Mouse (Mus musculus) ZHBTc4 (cell line): ENCODE data around the gene Cdc25b.

Experiments used
- DNase-seq: peaks from one replicate; pipeline ENCODE4 v3.0.0-alpha.2; 2011; ENCODE audit warnings: low read depth, low spot score

The Cdc25b gene

GRCm38 (mm10) chr2:131186771-131187601 is at the start of gene Cdc25b, which contains the start of gene Spef1:
Gene Cdc25b (plus strand): TSS chr2:131186949.
Gene Spef1 (minus strand): TSS chr2:131187282.
- DNase-seq = peak; percentile 86

DNA sequence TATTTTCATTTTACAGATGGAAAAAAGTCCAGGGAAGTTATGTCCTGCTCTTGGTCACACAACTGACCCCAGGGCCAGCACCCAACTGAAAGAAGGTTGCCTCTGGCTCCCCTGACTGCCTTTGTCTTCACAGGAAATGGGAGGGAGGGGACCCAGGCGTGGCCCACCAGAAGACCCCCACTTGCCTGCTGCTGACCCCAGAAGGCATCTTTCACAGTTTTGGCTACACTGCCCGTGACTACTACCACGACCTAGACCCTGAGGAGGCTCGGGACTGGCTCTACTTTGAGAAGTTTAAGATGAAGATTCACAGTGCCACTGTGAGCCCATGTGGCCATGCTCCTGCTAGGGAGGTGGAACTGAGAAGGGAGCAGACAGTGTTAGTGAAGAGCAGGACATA is 48.5 kb upstream of the Cdc25b start:
- DNase-seq = no peak

DNA sequence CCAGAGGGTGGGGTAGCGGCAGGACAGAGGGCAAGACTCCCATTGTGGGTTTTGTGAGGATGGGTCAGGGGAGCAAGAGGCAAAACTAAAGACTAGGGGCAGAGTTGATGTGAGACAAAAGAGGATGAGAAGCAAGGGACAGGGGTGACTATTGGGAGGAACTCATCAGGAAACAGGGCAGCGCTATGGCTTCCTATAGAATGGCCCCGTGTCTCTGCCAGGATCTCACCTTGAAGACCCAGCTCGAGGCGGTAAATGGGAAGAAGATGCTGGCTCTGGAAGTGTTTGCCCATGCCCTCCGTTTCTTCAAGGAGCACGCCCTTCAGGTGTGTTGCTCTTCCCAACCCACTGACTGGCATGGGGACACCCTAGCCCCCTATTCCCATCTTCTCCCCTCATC is 48.0 kb upstream of the Cdc25b start:
- no peak for DNase-seq

GRCm38 (mm10) chr2:131139287-131139686 is 47.5 kb upstream of the Cdc25b start:
- DNase-seq = no peak

- peak; percentile 39 for DNase-seq
Measured at GRCm38 (mm10) chr2:131139886-131140532, 46.7 kb upstream of the Cdc25b start.

- DNase-seq = no peak
Measured at GRCm38 (mm10) chr2:131140533-131140905, 46.2 kb upstream of the Cdc25b start.

DNA sequence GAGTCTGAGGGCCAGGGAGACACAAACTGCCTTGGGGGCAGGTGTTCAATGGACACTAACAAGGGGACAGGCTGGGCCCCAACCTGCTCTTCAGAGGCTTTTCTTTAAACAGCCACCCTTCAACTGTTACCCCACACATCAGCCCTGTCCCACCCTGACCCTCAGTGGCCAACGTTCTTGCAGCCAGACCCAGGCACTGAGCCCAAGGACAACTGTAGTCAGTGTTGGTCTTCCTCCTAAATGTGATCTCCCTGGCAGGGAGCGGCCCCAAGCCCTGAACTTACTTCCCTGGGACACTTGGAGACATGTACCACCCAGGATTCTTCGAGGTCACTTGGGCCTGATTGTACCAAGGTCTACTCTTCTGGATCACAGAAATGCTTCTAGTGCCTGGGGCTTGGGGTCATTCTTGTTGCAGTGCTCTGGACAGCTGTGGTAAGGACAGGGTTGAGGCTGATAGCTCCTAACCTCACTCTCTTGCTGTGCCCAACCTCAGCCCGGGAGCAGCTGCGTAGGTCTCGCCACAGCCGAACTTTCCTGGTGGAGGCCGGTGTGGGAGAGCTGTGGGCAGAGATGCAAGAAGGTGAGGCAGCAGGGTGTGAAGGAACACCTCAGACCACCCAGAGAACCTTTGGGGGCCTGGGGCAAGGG is 45.3 kb upstream of the Cdc25b start:
- no peak for DNase-seq

DNA sequence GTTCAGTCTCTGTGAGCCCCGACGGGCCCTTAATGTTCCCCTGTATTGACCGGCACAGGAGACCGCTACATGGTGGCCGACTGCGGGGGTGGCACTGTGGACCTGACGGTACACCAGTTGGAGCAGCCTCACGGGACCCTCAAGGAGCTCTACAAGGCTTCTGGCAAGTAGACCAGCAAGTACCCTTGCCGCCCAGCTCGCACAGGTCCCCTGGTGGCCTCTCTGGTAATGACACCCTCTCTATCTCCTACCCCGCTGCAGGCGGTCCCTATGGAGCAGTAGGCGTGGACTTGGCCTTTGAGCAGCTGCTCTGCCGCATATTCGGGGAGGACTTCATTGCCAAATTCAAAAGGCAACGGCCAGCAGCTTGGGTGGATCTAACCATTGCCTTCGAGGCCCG is 44.2 kb upstream of the Cdc25b start:
- DNase-seq = peak; percentile 95

DNA sequence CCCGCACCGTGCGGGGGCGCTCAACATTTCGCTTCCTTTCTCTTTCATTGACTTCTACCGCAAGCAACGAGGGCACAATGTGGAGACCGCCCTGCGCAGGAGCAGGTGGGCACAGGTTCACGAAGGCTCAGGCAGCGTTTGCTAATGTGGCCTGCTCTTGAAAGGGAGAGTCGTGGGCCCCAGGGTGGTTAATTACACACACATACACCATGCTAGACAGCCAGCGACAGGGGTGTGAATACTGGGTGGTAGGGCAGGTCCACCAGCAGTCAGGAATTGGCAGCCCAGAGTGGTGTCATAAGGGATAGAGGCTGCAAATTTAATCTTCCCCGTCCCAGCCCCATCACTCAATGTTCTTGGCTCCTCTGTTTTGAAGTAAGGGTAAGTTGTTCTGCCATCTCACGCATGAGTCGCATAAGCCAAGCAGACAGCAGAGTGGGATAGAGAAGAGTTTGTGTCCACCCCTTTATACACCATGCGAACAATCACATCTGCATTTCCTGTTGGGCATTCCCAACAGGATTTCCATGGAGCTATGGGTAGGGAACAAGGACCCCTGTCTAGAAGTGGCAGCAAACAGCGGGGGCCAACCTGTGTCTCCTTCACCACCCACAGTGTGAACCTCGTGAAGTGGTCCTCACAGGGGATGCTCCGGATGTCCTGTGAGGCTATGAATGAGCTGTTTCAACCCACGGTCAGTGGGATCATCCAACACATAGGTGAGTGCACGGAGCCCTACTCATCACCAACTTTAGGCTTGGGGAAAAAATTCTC is 43.6 kb upstream of the Cdc25b start:
- DNase-seq = no peak

- peak; percentile 46 for DNase-seq
Measured at GRCm38 (mm10) chr2:131145121-131145520, 41.6 kb upstream of the Cdc25b start.

DNA sequence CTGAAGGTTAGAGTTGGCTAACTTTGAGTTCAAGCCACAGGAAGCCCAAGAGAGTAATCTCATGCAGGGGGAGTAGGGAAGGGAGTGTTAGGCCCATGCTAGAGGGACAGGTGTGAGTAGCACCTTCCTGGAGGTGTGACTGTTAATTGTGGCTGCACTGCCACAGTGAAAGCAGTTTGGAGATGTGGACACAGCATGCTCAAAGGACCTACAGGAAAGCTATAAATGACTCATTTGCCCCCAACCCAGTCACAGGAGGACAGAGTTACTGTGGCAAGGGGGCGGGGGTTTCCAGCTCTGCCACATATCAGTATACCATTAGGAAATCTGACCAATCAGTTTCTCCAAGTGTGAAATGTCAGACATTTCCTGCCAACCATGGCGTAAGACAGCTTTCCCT is 41.2 kb upstream of the Cdc25b start:
- DNase-seq = no peak

- no peak for DNase-seq
Measured at GRCm38 (mm10) chr2:131146193-131147042, 40.3 kb upstream of the Cdc25b start.

GRCm38 (mm10) chr2:131147043-131147365 is 39.7 kb upstream of the Cdc25b start:
- no peak for DNase-seq

DNA sequence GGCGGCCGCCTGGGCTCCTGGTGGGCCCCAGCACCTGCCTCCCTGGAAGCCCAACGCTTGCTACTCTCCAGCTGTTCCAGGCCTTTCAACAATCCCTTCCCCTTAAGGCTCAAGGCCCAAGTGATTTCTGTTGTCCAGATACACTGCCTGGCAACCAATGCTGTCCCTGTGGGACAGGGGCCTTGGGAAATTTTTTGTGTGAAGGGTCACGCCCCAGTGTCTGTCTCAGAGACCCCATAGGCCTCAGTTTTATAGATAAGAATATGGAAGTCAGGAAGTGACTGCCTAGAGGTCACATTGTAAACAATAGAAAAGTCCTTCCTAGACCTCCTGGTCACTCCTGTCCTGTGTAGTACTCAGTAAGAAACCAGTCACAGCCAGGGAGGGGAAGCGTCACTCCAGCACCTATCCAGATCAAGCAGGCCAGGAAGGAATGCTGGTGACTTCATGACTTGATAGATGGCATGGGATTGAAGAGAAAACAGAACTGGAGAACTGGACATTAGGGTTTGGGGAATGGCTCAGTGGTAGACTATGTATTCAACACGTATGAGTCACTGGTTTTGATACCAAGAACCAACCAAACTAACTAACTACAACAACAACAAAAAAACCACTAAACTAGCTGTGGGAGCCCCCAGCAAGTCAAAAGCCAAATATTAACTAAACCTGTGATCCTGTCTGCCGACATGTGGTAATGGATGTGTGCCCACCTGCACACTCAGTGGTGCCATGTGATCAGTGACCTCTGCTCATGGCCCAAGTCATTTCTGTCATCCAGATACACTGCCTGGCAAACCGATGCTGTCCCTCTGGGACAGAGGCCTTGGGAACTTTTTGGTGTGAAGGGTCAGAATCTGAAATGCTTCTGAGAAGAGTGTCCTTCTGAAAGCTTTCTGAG is 38.1 kb upstream of the Cdc25b start:
- DNase-seq = no peak

DNA sequence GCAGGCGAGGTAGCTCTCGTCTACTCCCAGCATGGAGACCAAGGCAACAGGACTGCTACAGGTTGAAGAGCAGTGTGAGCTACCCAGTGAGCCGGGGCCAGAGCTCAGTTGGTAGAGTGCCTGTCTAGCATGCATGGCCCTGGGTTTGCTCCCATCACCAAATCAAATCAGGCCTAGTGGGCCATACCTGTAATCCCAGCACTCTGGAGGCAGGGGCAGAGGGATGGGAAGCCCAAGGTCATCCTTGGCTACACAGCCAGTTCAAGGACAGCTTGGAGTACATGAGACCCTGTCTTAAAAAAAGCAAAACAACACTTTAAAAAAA is 37.5 kb upstream of the Cdc25b start:
- no peak for DNase-seq

- DNase-seq = peak; percentile 86
Measured at GRCm38 (mm10) chr2:131152166-131152730, 34.5 kb upstream of the Cdc25b start.

GRCm38 (mm10) chr2:131154036-131154435 is 32.7 kb upstream of the Cdc25b start:
- DNase-seq = no peak

DNA sequence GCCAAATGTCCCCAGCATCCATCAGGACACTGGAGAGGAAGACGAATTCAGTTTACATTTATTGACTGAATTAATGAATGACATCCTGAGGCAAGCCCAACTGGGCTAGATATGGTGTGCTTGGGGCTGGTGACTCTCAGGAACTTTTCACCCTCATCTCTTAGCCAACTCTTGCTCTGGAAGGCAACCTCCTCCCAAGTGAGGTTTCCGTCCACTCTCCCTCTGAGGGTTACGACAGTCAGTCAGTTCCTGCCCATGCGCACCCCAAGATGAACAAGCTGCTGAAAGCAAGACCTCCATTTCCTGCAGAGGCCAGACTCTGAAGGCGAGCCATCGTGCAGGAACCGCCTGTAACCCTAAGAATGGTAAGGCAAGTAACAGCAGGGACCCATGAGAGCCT is 29.8 kb upstream of the Cdc25b start:
- DNase-seq = no peak

- no peak for DNase-seq
Measured at GRCm38 (mm10) chr2:131159491-131159910, 27.2 kb upstream of the Cdc25b start.
